Mouse (Mus musculus) heart, postnatal 0 days (tissue): ENCODE data around the gene Trappc2l.

Experiments
- CTCF ChIP-seq: IDR thresholded peaks from 2 replicates; pipeline ENCODE4 v1.5.1; 2016; ENCODE audit warnings: antibody characterized with exemption, control low read depth, low read depth
- EP300 ChIP-seq: IDR thresholded peaks from 2 replicates; pipeline ENCODE4 v1.6.1; 2016; ENCODE audit warnings: antibody characterized with exemption, low read depth

DNA sequence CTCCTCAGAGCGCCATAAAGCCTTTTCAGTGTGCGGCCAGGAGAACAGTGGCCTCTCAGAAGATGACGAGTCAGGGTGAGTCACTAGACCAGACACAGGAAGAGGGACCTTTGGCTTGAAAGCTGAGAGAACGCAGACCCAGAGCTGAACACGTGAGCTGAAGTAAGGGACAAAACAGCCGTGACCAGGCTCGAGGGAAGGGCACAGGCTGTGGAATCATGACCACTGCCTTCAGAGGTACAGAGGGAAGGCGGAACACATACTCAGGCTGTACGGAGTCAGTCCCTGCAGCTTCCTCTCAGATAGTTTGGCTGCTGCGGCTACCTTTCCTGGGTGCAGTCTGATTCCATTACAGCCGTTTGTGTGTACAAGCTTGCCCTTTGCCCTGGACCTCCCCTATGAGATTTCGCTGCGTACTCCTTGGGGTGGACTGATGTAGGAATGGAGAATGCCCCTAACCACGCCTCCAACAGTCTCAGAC lies 26.0 kb upstream of the Trappc2l start:
- no peak for TF ChIP-seq CTCF
- TF ChIP-seq EP300, result no peak
